In genomic region chr12:110974295-110974694, GRCm38 (mm10) we compare ENCODE assay signal across 13 mouse cellular contexts. TPM values are rescaled to one million over a fixed set of nuclear protein-coding genes. Genes with fewer than 3 reads are reported as not detected.
DNase-seq lines count a peak whose midpoint lies in the region; ATAC-seq and TF ChIP-seq lines count a peak whose summit lies in the region.
"Had no signal": no experiment of that assay in that cellular context is flagged by ENCODE, and none has a peak within 500 bp of the region (broad histone marks: within the 10 kb centered on the region; RNA-seq: fewer than 3 reads in every experiment).

No protein-coding gene starts in this region.

- H3K4me3 ChIP-seq in intestine, embryonic 15.5 days (replicated peaks) = no peak overlapping the region
- H3K4me3 ChIP-seq in spleen, adult 2 months (ENCODE audit: extremely low read depth, insufficient read depth, insufficient read length) = no peak overlapping the region
- H3K4me3 ChIP-seq in left cerebral cortex, adult 2 months = no peak overlapping the region
- no peak overlapping the region for H3K4me3 ChIP-seq in midbrain, postnatal 0 days (ENCODE audit: low read depth, low read length)

- intact Hi-C loops in left cerebral cortex, adult 2 months (cut with DNase I) = no loop called here
- intact Hi-C loops in left cerebral cortex, postnatal 10 days (cut with DNase I) = no loop called here

- no peaks in the 10 kb centered on the region for H3K9me3 ChIP-seq in intestine, embryonic 15.5 days
- H3K9me3 ChIP-seq in midbrain, postnatal 0 days (ENCODE audit: low read length) = no peaks in the 10 kb centered on the region

- ATAC-seq in erythroblast, adult 5-6 weeks (replicated peaks; ENCODE audit: low FRiP score, poor library complexity, severe bottlenecking) = peak; percentile 76
- ATAC-seq in intestine, embryonic 15.5 days = peak; percentile 5; the same call in 1 of the 2 replicates
- ATAC-seq in midbrain, postnatal 0 days (ENCODE audit: low FRiP score) = no peak

- peak; percentile 42 for DNase-seq in gastrocnemius, postnatal 25 days
- no peak for DNase-seq in gastrocnemius, postnatal 10 days
- no peak for DNase-seq in spleen, adult 2 months (ENCODE audit: low read depth in 1 of 2, low spot score in 2 of 2)
- no peak for DNase-seq in left cerebral cortex, adult 2 months (ENCODE audit: extremely low spot score in 1 of 2, low spot score in 2 of 2)
- no peak for DNase-seq in left cerebral cortex, postnatal 10 days (ENCODE audit: extremely low spot score in 1 of 2, low spot score in 2 of 2)
- no peak for DNase-seq in midbrain, postnatal 0 days (ENCODE audit: low spot score)
- DNase-seq: adrenal gland, postnatal 10 days; gastrocnemius, postnatal 14 days; kidney, postnatal 10 days; lung, adult 18-20 months; thymus, postnatal 36 days had no signal

- no peaks in the 10 kb centered on the region for H3K27me3 ChIP-seq in intestine, embryonic 15.5 days (replicated peaks)
- H3K27me3 ChIP-seq in spleen, adult 2 months (ENCODE audit: control insufficient read depth, insufficient read depth, low read length) = no peaks in the 10 kb centered on the region
- H3K27me3 ChIP-seq in midbrain, postnatal 0 days (ENCODE audit: insufficient read depth, low read length) = no peaks in the 10 kb centered on the region

- no peak overlapping the region for H3K4me2 ChIP-seq in intestine, embryonic 15.5 days (replicated peaks)
- H3K4me2 ChIP-seq in midbrain, postnatal 0 days (ENCODE audit: low read depth, low read length, poor library complexity, severe bottlenecking) = no peak overlapping the region

- H3K9ac ChIP-seq in intestine, embryonic 15.5 days = no peak overlapping the region
- H3K9ac ChIP-seq in midbrain, postnatal 0 days (replicated peaks; ENCODE audit: low read length, poor library complexity, severe bottlenecking) = no peak overlapping the region

- peaks cover 16% of the 10 kb centered on the region for H3K36me3 ChIP-seq in intestine, embryonic 15.5 days
- peaks cover 7% of the 10 kb centered on the region; the same call in 1 of the 2 replicates for H3K36me3 ChIP-seq in spleen, adult 2 months (ENCODE audit: control insufficient read depth, insufficient read depth, low read length)
- peaks cover 28% of the 10 kb centered on the region for H3K36me3 ChIP-seq in midbrain, postnatal 0 days (ENCODE audit: insufficient read depth, low read length)

- H3K27ac ChIP-seq in intestine, embryonic 15.5 days = no peak overlapping the region
- H3K27ac ChIP-seq in spleen, adult 2 months (ENCODE audit: insufficient read depth, low read length) = peak overlapping the region; percentile 71
- no peak overlapping the region for H3K27ac ChIP-seq in left cerebral cortex, adult 2 months
- H3K27ac ChIP-seq in midbrain, postnatal 0 days (ENCODE audit: low read depth, low read length) = no peak overlapping the region

- TF ChIP-seq CTCF in spleen, adult 2 months (IDR thresholded peaks at IDR 0.05; ENCODE audit: extremely low read depth, insufficient read depth, insufficient read length, insufficient replicate concordance) = no peak
- no peak for TF ChIP-seq CTCF in left cerebral cortex, adult 2 months (IDR thresholded peaks at IDR 0.05)
- TF ChIP-seq CTCF in midbrain, postnatal 0 days (IDR thresholded peaks at IDR 0.05) = no peak

- WGBS in intestine, embryonic 15.5 days = 89% methylated on average over 7 of the region's 7 CpGs
- WGBS in spleen, adult 2 months = 85% methylated on average over 7 of the region's 7 CpGs
- 89% methylated on average over 7 of the region's 7 CpGs for WGBS in midbrain, postnatal 0 days

- TF ChIP-seq POLR2A in spleen, adult 2 months (IDR thresholded peaks at IDR 0.05; ENCODE audit: low read depth, low read length) = no peak

- peaks cover 11% of the 10 kb centered on the region for H3K4me1 ChIP-seq in intestine, embryonic 15.5 days (replicated peaks)
- H3K4me1 ChIP-seq in spleen, adult 2 months (ENCODE audit: control insufficient read depth, insufficient read depth, insufficient read length) = peaks cover 6% of the 10 kb centered on the region
- H3K4me1 ChIP-seq in midbrain, postnatal 0 days (ENCODE audit: insufficient read depth, low read length) = peaks cover 2% of the 10 kb centered on the region; the same call in 1 of the 2 replicates

RNA-seq across cellular contexts. Expression of gene Ankrd9, which starts 4.5 kb away (rescaled TPM):
- 100 to 1,000 TPM; 130 to 154 TPM for total RNA-seq in gastrocnemius, postnatal 25 days (2021)
- total RNA-seq in gastrocnemius, postnatal 10 days (2021) = 100 to 1,000 TPM in 1 of 2 experiments, 10 to 100 TPM in 1; 20.3 to 102 TPM
- total RNA-seq in erythroblast, adult 5-6 weeks (2015; ENCODE audit: low replicate concordance) = 29.8 and 52.2 TPM in 2 replicates
- 66.5 and 82.1 TPM in 2 replicates for total RNA-seq in erythroblast, adult 5-6 weeks (2017; ENCODE audit: low replicate concordance)
- polyA plus RNA-seq in intestine, embryonic 15.5 days (2015; fragmentation: Nextera tagmentation; extraction: Ambion mirVana) = 22.7 and 25.8 TPM in 2 replicates
- polyA plus RNA-seq in spleen, adult 2 months (2012; rRNA removed) = 21.0 and 25.6 TPM in 2 replicates
- 10 to 100 TPM; 18.8 to 21.4 TPM for total RNA-seq in left cerebral cortex, adult 2 months (2021)
- 1 to 10 TPM; 9.7 to 9.9 TPM for total RNA-seq in left cerebral cortex, postnatal 10 days (2021)
- 11.8 and 14.0 TPM in 2 replicates for total RNA-seq in midbrain, postnatal 0 days (2014; rRNA removed)
- 12.1 and 13.4 TPM in 2 replicates for polyA plus RNA-seq in midbrain, postnatal 0 days (2015; fragmentation: Nextera tagmentation; extraction: Ambion mirVana)
